Mouse (Mus musculus) hindbrain, postnatal 0 days (tissue): ENCODE measurements around the gene Abcb11. TPM values are rescaled to one million over a fixed set of nuclear protein-coding genes. Genes with fewer than 3 reads are reported as not detected.
"Not testable (repeated sequence)": the region's sequence is repeated elsewhere in the genome, so short reads cannot be mapped to it uniquely, and the experiment has no call there.

ENCODE experiments used
- ATAC-seq: fragments of 200-750 bp; cut with Nextera tagmentation; 2 replicates; pipeline ENCODE4 v1.8.0; 2017; ENCODE audit warnings: mild to moderate bottlenecking, moderate TSS enrichment, moderate library complexity
- DNase-seq: peaks from one replicate; pipeline ENCODE4 v3.0.0-alpha.2; 2015; ENCODE audit warnings: low spot score
- H3K27ac ChIP-seq: fragments of 300-500 bp; sonication (generic); 2 replicates; pipeline ENCODE4 v1.5.1; 2014; ENCODE audit warnings: mild to moderate bottlenecking
- H3K27me3 ChIP-seq: fragments of 300-500 bp; sonication (generic); 2 replicates; pipeline ENCODE4 v1.6.1; 2014; ENCODE audit warnings: low read length, mixed read lengths; ENCODE audit not compliant: insufficient read depth
- H3K36me3 ChIP-seq: fragments of 300-500 bp; sonication (generic); 2 replicates; pipeline ENCODE4 v1.6.1; 2014; ENCODE audit warnings: low read length, mixed read lengths; ENCODE audit not compliant: insufficient read depth
- H3K4me1 ChIP-seq: fragments of 300-500 bp; sonication (generic); 2 replicates; pipeline ENCODE4 v1.6.1; 2014; ENCODE audit warnings: antibody characterized with exemption, low read length, mixed read lengths; ENCODE audit not compliant: insufficient read depth
- H3K4me2 ChIP-seq: fragments of 300-500 bp; sonication (generic); 2 replicates; pipeline ENCODE4 v1.6.1; 2014; ENCODE audit warnings: low read depth, mild to moderate bottlenecking, low read length, moderate library complexity, mixed read lengths
- H3K4me3 ChIP-seq: fragments of 300-500 bp; sonication (generic); 2 replicates; pipeline ENCODE4 v1.5.1; 2014; ENCODE audit warnings: low read length
- H3K9ac ChIP-seq: fragments of 300-500 bp; sonication (generic); replicated peaks from 2 replicates; pipeline ENCODE4 v1.6.1; 2014; ENCODE audit warnings: mild to moderate bottlenecking, low read length, moderate library complexity, mixed read lengths
- H3K9me3 ChIP-seq: fragments of 300-500 bp; sonication (generic); 2 replicates; pipeline ENCODE4 v1.6.1; 2016; ENCODE audit warnings: low read length, mixed read lengths
- CTCF ChIP-seq: IDR thresholded peaks from 2 replicates; pipeline ENCODE4 v1.5.1; 2016; ENCODE audit warnings: antibody characterized with exemption, control low read depth, low read depth
- WGBS: fragments of 180-500 bp; shearing (Covaris S2); extraction: QIAGEN DNeasy Blood & Tissue Kit; methylation state at CpG from one replicate; pipeline ENCODE4 v1.1.7; 2014; 5-methylcytosine and 5-hydroxymethylcytosine counted together
- polyA plus RNA-seq: library from polyadenylated mRNA; unstranded; fragments of >200 nt; fragmentation: Nextera tagmentation; extraction: Ambion mirVana; gene quantifications from 2 replicates; pipeline ENCODE4 v1.2.1, GENCODE M21; 2015
- total RNA-seq: library from RNA; depleted of rRNA; stranded (reverse); fragments of >200 nt; gene quantifications from 2 replicates; pipeline ENCODE4 v1.2.3, GENCODE M21; 2014

The Abcb11 gene
- total and polyA plus RNA-seq, 2 experiments from 2014 or later: 0.10 TPM; not detected in 1

DNA sequence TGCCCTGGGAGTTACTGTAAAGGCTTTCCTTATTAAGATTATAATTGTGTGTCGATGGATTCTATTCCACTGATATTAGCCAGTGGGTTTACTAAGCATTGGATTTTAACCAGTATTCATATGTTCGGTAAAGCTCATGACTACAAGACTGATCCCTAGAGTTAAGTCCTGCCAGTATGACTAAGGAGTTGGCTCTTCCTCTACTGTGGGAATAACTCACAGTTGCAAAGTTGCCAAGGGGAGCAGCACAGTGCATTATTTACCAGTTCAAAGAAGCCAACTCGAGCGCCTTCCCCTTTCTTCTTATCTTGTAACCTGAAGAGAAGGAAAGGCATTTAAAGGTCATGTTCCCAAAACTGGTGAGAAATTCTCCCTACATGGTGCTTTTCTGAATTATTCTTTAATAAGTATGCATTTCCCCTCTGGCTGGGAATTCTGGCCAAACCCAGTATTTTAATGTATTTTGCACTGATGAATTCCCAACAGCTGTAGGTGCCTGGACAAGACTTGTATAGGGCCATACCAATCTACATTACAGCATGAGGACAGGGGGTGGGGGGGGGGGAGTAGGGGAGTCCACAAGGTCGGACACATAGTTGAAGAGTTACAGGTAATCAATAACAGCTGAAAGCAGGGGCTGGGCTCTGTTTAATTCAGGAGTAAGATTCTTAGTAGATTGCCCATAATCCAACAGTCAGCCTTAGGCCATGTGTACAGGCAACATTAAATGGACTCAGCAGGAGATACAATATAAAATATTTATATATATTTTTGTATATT is 17.3 kb downstream of the Abcb11 start:
- ATAC-seq: no peak
- no peaks in the 10 kb centered on the region for H3K9me3 ChIP-seq
- no peak overlapping the region for H3K27ac ChIP-seq
- no peak overlapping the region for H3K9ac ChIP-seq
- H3K27me3 ChIP-seq: no peaks in the 10 kb centered on the region
- no peak overlapping the region for H3K4me3 ChIP-seq
- no peak for TF ChIP-seq CTCF
- H3K4me2 ChIP-seq: no peak overlapping the region
- 78% methylated on average over 5 of the region's 5 CpGs for WGBS
- 0 out of 2 replicates have a peak, but pooled peaks cover 4% of the 10 kb centered on the region for H3K4me1 ChIP-seq
- no peaks in the 10 kb centered on the region for H3K36me3 ChIP-seq
- DNase-seq: no peak

DNA sequence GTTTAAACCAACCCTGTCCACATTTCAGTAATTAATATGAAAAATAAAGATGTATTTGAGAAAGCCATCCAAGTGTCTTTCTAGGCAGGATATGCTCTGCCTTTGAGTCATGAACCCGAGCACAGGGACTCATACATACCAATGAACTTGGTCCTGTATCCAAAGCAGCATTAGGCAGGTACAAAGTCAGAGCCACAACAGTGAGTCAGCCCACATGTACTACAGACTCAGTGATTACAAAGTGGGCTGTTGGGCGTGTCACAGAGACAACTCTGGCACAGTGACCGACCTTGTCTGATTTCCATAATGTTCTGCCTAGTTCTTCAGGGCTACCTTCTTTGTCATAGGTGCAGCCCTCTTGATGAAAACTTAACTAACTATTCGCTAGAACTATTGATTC is 19.4 kb downstream of the Abcb11 start:
- ATAC-seq (no peak), DNase-seq (no peak)
- no peaks in the 10 kb centered on the region for H3K36me3 ChIP-seq
- TF ChIP-seq CTCF: no peak
- 86% methylated on average over 4 of the region's 4 CpGs for WGBS
- H3K4me1 ChIP-seq: no peaks in the 10 kb centered on the region
- H3K27ac ChIP-seq: no peak overlapping the region
- H3K27me3 ChIP-seq: no peaks in the 10 kb centered on the region
- H3K9ac ChIP-seq: no peak overlapping the region
- no peak overlapping the region for H3K4me3 ChIP-seq
- no peaks in the 10 kb centered on the region for H3K9me3 ChIP-seq
- H3K4me2 ChIP-seq: no peak overlapping the region

DNA sequence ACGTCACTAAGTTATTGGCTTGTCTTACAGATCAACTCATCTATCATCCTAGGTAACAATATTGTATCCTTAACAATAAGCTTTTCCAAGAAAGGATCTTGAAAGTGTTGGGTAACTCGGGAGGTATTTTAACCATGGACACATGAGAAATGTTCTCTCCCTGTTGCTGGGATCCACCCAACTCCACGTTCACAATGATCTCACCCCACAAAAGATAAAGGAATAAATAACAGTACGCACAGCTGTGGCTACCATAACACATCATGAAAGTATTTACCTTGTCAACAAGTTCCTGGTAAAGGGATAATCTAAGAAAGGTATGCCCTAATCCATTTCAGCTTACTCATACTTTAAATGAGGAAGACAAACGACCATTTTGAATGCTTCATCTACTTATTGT is 21.0 kb downstream of the Abcb11 start:
- Histone ChIP-seq H3K9ac (no peak overlapping the region), H3K27ac (no peak overlapping the region), H3K9me3 (no peaks in the 10 kb centered on the region), H3K36me3 (no peaks in the 10 kb centered on the region), H3K27me3 (no peaks in the 10 kb centered on the region), H3K4me2 (no peak overlapping the region), H3K4me1 (no peaks in the 10 kb centered on the region), H3K4me3 (no peak overlapping the region)
- no peak for TF ChIP-seq CTCF
- DNase-seq: no peak
- no peak for ATAC-seq
- WGBS: 80% methylated on average over 5 of the region's 5 CpGs

DNA sequence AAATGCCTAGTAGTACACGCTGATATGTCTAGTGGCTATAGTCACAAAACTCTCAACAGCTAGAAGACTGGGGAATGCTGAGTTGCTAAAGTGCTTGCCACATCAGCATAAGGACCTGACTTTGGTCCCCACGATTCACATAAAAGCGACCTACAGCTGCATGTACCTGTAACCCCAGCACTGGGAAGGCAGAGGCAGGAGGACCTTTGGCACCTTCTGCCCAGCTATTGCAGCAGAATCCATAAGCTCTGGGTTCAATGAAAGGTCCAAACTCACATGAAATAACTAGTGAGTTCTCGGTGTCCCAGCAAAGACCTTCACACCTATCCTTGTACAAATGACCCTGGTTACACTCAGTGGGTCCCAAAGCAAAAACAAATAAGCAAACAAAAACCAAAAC is 31.1 kb downstream of the Abcb11 start:
- Histone ChIP-seq H3K4me3 (no peak overlapping the region), H3K4me2 (no peak overlapping the region), H3K9ac (no peak overlapping the region), H3K27me3 (no peaks in the 10 kb centered on the region), H3K9me3 (no peaks in the 10 kb centered on the region), H3K27ac (no peak overlapping the region), H3K4me1 (no peaks in the 10 kb centered on the region), H3K36me3 (no peaks in the 10 kb centered on the region)
- ATAC-seq: no peak
- WGBS: 90% methylated on average over 4 of the region's 4 CpGs
- TF ChIP-seq CTCF: no peak
- DNase-seq: no peak

DNA sequence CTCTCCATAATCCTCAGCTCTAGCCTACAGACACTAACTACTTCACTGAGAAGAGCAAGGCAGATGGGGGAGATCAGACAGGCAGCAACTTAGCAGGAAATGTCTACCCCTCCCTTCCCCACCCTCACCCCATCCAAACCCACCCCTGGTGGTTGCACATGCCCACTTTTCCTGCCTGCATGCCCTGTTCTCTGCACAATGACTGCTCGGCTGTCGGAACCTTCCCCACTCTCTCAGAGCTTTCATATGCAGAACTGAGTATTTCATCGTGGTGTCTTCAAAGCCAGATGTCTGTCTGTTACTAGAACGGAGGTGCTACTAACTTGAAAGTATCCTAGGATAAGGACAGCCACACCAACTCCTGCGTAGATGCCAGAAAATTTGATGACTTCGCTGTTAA is 34.3 kb downstream of the Abcb11 start:
- TF ChIP-seq CTCF: no peak
- H3K27me3 ChIP-seq: no peaks in the 10 kb centered on the region
- no peaks in the 10 kb centered on the region for H3K36me3 ChIP-seq
- H3K4me3 ChIP-seq: no peak overlapping the region
- H3K27ac ChIP-seq: no peak overlapping the region
- no peak overlapping the region for H3K4me2 ChIP-seq
- no peaks in the 10 kb centered on the region for H3K4me1 ChIP-seq
- H3K9ac ChIP-seq: no peak overlapping the region
- DNase-seq: no peak
- WGBS: 65% methylated on average over 6 of the region's 6 CpGs
- H3K9me3 ChIP-seq: no peaks in the 10 kb centered on the region
- ATAC-seq: no peak

DNA sequence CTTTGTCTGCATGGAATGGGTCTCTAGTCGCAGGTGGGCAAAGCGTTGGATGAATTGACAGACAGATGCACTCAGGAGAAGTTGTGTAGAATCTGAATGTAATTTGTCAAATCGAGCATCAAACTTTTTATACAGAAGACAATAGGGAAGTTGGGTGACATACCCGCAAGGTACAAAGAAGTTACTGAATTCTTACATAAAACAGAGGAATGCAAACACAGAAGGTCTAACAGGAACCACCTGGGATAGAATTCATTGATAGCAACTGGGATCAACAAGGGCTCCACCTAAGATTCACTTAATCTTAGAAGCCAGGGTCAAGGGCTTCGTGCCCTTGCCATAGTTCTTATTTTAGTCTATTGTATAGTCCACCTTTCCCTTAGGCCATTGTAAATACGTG is 41.8 kb downstream of the Abcb11 start:
- not testable (repeated sequence) for ATAC-seq, H3K4me3 ChIP-seq
- 87% methylated on average over 5 of the region's 6 CpGs for WGBS

DNA sequence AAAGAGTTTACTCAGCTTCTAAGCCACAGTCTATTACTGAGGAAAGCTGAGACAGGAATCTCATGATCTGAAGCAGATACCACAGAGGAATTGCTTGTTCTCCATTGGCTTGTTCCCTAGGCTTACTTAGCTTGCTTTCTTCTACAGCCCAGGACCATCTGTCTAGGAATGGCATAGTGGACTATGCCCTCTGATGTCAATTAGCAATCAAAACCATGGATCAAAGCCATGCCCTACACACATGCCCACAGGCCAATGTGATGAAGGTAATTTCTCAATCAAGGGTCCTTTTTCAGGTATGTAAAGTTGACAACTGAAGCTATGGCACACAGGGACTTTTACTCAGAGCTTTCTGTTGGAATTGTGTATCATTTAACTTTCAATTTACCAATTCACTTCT is 47.9 kb downstream of the Abcb11 start:
- no peaks in the 10 kb centered on the region for H3K27me3 ChIP-seq
- H3K9me3 ChIP-seq: no peaks in the 10 kb centered on the region
- ATAC-seq (no peak), DNase-seq (no peak)
- no peak overlapping the region for H3K9ac ChIP-seq
- TF ChIP-seq CTCF: no peak
- no peak overlapping the region for H3K4me3 ChIP-seq
- H3K4me2 ChIP-seq: no peak overlapping the region
- H3K4me1 ChIP-seq: no peaks in the 10 kb centered on the region
- H3K36me3 ChIP-seq: no peaks in the 10 kb centered on the region
- no peak overlapping the region for H3K27ac ChIP-seq

More for the DNA sequence above, 41.8 kb downstream of the Abcb11 start:
- not testable (repeated sequence) for H3K9me3 ChIP-seq, H3K9ac ChIP-seq, DNase-seq, H3K36me3 ChIP-seq, H3K27ac ChIP-seq, H3K4me2 ChIP-seq, H3K4me1 ChIP-seq, H3K27me3 ChIP-seq
